Mouse (Mus musculus) left cerebral cortex, adult 11 months (tissue): ENCODE data around the gene Coq8b.

Source experiments
- DNase-seq: peaks from one replicate; pipeline ENCODE4 v3.0.0; 2022; ENCODE audit warnings: low spot score

Coq8b gene

GRCm38 (mm10) chr7:27273739-27274351 is 41.0 kb downstream of the Coq8b start:
- DNase-seq, result no peak

GRCm38 (mm10) chr7:27274916-27275315 is 42.1 kb downstream of the Coq8b start:
- no peak for DNase-seq

- DNase-seq, result no peak
Measured at GRCm38 (mm10) chr7:27276021-27276420, 43.2 kb downstream of the Coq8b start.

- no peak for DNase-seq
Measured at GRCm38 (mm10) chr7:27277191-27277590, 44.4 kb downstream of the Coq8b start.

- no peak for DNase-seq
Measured at GRCm38 (mm10) chr7:27281717-27282116, 48.9 kb downstream of the Coq8b start.

- no peak for DNase-seq
Measured at GRCm38 (mm10) chr7:27282225-27282624, 49.4 kb downstream of the Coq8b start.

GRCm38 (mm10) chr7:27284865-27285697 is 52.3 kb downstream of the Coq8b start:
- DNase-seq, result no peak

- DNase-seq, result no peak
Measured at GRCm38 (mm10) chr7:27285698-27286066, 52.9 kb downstream of the Coq8b start.

GRCm38 (mm10) chr7:27288732-27289131 is 55.9 kb downstream of the Coq8b start:
- no peak for DNase-seq

- DNase-seq, result no peak
Measured at GRCm38 (mm10) chr7:27290555-27290954, 57.7 kb downstream of the Coq8b start.

GRCm38 (mm10) chr7:27291795-27292466 is 59.1 kb downstream of the Coq8b start:
- no peak for DNase-seq

GRCm38 (mm10) chr7:27295956-27296355 is 63.1 kb downstream of the Coq8b start:
- no peak for DNase-seq

GRCm38 (mm10) chr7:27296518-27296917 is 63.7 kb downstream of the Coq8b start:
- no peak for DNase-seq

- DNase-seq, result no peak
Measured at GRCm38 (mm10) chr7:27298033-27298610, 65.3 kb downstream of the Coq8b start.

- no peak for DNase-seq
Measured at GRCm38 (mm10) chr7:27298816-27299215, 66.0 kb downstream of the Coq8b start.

- DNase-seq, result no peak
Measured at GRCm38 (mm10) chr7:27300351-27300750, 67.5 kb downstream of the Coq8b start.

- DNase-seq, result no peak
Measured at GRCm38 (mm10) chr7:27300801-27301200, 68.0 kb downstream of the Coq8b start.

- peak; percentile 32 for DNase-seq
Measured at GRCm38 (mm10) chr7:27302172-27302571, 69.3 kb downstream of the Coq8b start.

- no peak for DNase-seq
Measured at GRCm38 (mm10) chr7:27305091-27305730, 72.4 kb downstream of the Coq8b start.

GRCm38 (mm10) chr7:27306161-27307160 is 73.6 kb downstream of the Coq8b start:
- DNase-seq, result no peak

- DNase-seq, result no peak
Measured at GRCm38 (mm10) chr7:27307551-27307950, 74.7 kb downstream of the Coq8b start.
